Mouse (Mus musculus): Measurements from ENCODE around the gene Il12a.
"Not testable (repeated sequence)": the region's sequence is repeated elsewhere in the genome, so short reads cannot be mapped to it uniquely, and the experiment has no call there.

Il12a gene

DNA sequence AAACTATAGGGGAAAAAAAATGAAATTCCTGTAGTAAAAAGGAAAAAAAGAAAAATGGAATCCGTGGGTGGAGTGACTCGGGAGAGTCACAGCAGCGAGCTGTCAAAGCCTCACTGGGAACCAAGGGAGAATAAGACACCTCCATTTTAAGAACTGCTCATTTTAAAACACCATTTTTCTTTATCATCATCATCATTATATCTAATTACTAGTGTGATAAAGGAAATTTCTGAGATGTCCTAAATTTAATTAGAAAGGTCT lies 53.0 kb downstream of the Il12a start:
- DNase-seq = no peak

DNA sequence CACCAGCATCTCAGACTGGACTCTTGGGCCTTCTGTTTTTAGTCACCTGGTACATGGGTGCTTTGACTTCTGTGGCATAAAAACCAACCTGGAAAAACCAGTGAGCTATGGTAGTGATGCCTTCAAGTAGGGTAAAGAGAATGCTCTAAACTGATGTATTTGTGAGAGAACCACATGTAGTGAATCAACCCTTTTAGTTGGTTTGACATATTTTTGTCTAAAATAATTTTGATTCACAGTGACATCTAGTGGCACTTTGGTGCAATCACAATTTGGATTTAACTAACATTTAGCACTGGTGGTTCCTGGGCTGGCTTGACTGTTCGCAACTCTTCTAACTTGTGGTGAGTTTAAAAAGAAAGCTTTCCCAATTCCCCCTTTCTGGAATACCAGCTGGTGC lies 53.7 kb downstream of the Il12a start:
- DNase-seq = no peak

DNA sequence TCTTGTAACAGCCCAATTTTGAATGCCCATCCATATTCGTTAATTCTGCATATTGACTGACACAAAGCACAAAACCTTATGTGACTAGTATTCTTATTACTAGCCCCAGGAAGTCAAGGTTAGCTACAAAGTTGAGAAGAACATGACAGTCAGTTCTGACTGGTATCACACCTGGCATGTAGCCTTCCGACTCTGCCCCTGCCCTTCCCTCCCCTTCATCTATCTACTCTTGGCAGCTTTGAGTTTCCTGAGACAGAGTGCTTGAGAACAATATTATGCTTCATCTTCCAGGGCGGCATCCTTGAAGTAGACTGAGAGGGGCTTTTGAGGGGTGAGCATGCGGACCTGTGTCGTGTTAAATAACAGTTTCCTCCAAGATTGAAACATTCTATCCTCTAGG lies 54.6 kb downstream of the Il12a start:
- no peak for DNase-seq

DNA sequence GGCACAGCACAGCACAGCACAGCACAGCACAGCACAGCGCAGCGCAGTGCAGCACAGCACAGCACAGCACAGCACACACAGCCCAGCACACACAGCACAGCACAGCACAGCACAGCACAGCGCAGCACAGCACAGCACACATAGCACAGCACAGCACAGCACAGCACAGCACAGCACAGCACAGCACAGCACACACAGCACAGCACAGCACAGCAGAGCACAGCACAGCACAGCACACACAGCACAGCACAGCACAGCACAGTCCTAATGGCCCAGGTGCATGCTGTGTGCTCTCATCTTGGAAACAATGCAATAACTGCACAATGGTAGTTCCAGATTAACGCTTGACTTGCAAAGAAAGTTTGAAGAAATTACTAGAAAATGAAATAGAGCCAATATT lies 55.8 kb downstream of the Il12a start:
- not testable (repeated sequence) for DNase-seq
